Mouse (Mus musculus) splenic B cell, adult 2 months (primary cell): ENCODE measurements around the gene Igsf6.
A peak's percentile ranks its signal among the peaks of the same experiment; 100 is the strongest.
"Not testable (repeated sequence)": the region's sequence is repeated elsewhere in the genome, so short reads cannot be mapped to it uniquely, and the experiment has no call there.

Source experiments
- DNase-seq: peaks from one replicate; pipeline ENCODE4 v3.0.0-alpha.2; 2011; ENCODE audit warnings: low read depth, low spot score
- H3K27me3 ChIP-seq: 2 replicates; pipeline ENCODE4 v1.6.1; 2012; ENCODE audit warnings: mild to moderate bottlenecking, low read length, moderate library complexity, mixed read lengths; ENCODE audit not compliant: control insufficient read depth, poor library complexity, insufficient read depth, severe bottlenecking
- H3K36me3 ChIP-seq: 2 replicates; pipeline ENCODE4 v1.6.1; 2012; ENCODE audit warnings: mild to moderate bottlenecking, low read length, moderate library complexity, mixed read lengths; ENCODE audit not compliant: control insufficient read depth, poor library complexity, insufficient read depth, severe bottlenecking

The Igsf6 gene

GRCm38 (mm10) chr7:121035161-121035721, 39.1 kb downstream of the Igsf6 start:
- no peaks in the 10 kb centered on the region for H3K36me3 ChIP-seq
- H3K27me3 ChIP-seq, result no peaks in the 10 kb centered on the region
- DNase-seq, result peak; percentile 19

GRCm38 (mm10) chr7:121034701-121035141, 39.7 kb downstream of the Igsf6 start:
- no peaks in the 10 kb centered on the region for H3K36me3 ChIP-seq
- no peak for DNase-seq

GRCm38 (mm10) chr7:121033856-121034652, 40.3 kb downstream of the Igsf6 start, which contains the start of gene Mettl9:
Mettl9 (plus strand) TSS chr7:121034445.
- peak; percentile 95 for DNase-seq
- no peaks in the 10 kb centered on the region for H3K36me3 ChIP-seq
- no peaks in the 10 kb centered on the region for H3K27me3 ChIP-seq

More at GRCm38 (mm10) chr7:121034701-121035141, 39.7 kb downstream of the Igsf6 start:
- H3K27me3 ChIP-seq, result no peaks in the 10 kb centered on the region

- H3K27me3 ChIP-seq, H3K36me3 ChIP-seq, DNase-seq: not testable (repeated sequence)
Measured at GRCm38 (mm10) chr7:121029947-121030346, 44.4 kb downstream of the Igsf6 start.

GRCm38 (mm10) chr7:121026300-121026699, 48.1 kb downstream of the Igsf6 start:
- no peaks in the 10 kb centered on the region for H3K27me3 ChIP-seq
- H3K36me3 ChIP-seq, result no peaks in the 10 kb centered on the region
- no peak for DNase-seq

GRCm38 (mm10) chr7:121025221-121026008, 49.0 kb downstream of the Igsf6 start:
- no peak for DNase-seq
- Histone ChIP-seq H3K27me3 (no peaks in the 10 kb centered on the region), H3K36me3 (no peaks in the 10 kb centered on the region)

GRCm38 (mm10) chr7:121020277-121020676, 54.1 kb downstream of the Igsf6 start:
- DNase-seq, result peak; percentile 9
- Histone ChIP-seq H3K27me3 (no peaks in the 10 kb centered on the region), H3K36me3 (no peaks in the 10 kb centered on the region)

GRCm38 (mm10) chr7:121018778-121019177, 55.6 kb downstream of the Igsf6 start:
- H3K36me3 ChIP-seq, result no peaks in the 10 kb centered on the region
- no peaks in the 10 kb centered on the region for H3K27me3 ChIP-seq
- no peak for DNase-seq

- H3K27me3 ChIP-seq, result no peaks in the 10 kb centered on the region
- no peaks in the 10 kb centered on the region for H3K36me3 ChIP-seq
- no peak for DNase-seq
Measured at GRCm38 (mm10) chr7:121014486-121014885, 59.9 kb downstream of the Igsf6 start.
